Mouse (Mus musculus): ENCODE data around the gene Foxo6.
A peak's percentile ranks its signal among the peaks of the same experiment; 100 is the strongest.

Gene Foxo6

GRCm38 (mm10) chr4:120287290-120288111, at the start of gene Foxo6:
Gene Foxo6, minus strand, starts transcription at chr4:120287349.
- DNase-seq = peak; percentile 95 to 97

GRCm38 (mm10) chr4:120334316-120334715, 47.2 kb upstream of the Foxo6 start:
- no peak for DNase-seq

GRCm38 (mm10) chr4:120332934-120333421, 45.8 kb upstream of the Foxo6 start:
- DNase-seq = no peak

- no peak for DNase-seq
Measured at GRCm38 (mm10) chr4:120332405-120332933, 45.3 kb upstream of the Foxo6 start.

GRCm38 (mm10) chr4:120331992-120332391, 44.8 kb upstream of the Foxo6 start:
- no peak for DNase-seq

GRCm38 (mm10) chr4:120331541-120331940, 44.4 kb upstream of the Foxo6 start:
- no peak for DNase-seq

- no peak for DNase-seq
Measured at GRCm38 (mm10) chr4:120325748-120326147, 38.6 kb upstream of the Foxo6 start.

GRCm38 (mm10) chr4:120325051-120325450, 37.9 kb upstream of the Foxo6 start:
- DNase-seq = no peak

GRCm38 (mm10) chr4:120323858-120324257, 36.7 kb upstream of the Foxo6 start:
- no peak for DNase-seq

GRCm38 (mm10) chr4:120323198-120323597, 36.0 kb upstream of the Foxo6 start:
- DNase-seq = peak in 1 of 2 experiments; percentile 52

GRCm38 (mm10) chr4:120317541-120317940, 30.4 kb upstream of the Foxo6 start:
- DNase-seq = no peak

- DNase-seq = no peak
Measured at GRCm38 (mm10) chr4:120316716-120317115, 29.6 kb upstream of the Foxo6 start.

- DNase-seq = no peak
Measured at GRCm38 (mm10) chr4:120314571-120314970, 27.4 kb upstream of the Foxo6 start.

GRCm38 (mm10) chr4:120313309-120313708, 26.2 kb upstream of the Foxo6 start:
- DNase-seq = no peak

- DNase-seq = no peak
Measured at GRCm38 (mm10) chr4:120304580-120304979, 17.4 kb upstream of the Foxo6 start.

- DNase-seq = no peak
Measured at GRCm38 (mm10) chr4:120299287-120299686, 12.1 kb upstream of the Foxo6 start.

- no peak for DNase-seq
Measured at GRCm38 (mm10) chr4:120291106-120291822, 4.1 kb upstream of the Foxo6 start.

GRCm38 (mm10) chr4:120290486-120290885, 3.3 kb upstream of the Foxo6 start:
- DNase-seq = no peak

GRCm38 (mm10) chr4:120289181-120289965, 2.2 kb upstream of the Foxo6 start:
- no peak for DNase-seq

- no peak for DNase-seq
Measured at GRCm38 (mm10) chr4:120286761-120287241, 348 bp downstream of the Foxo6 start.

GRCm38 (mm10) chr4:120285730-120286129, 1.4 kb downstream of the Foxo6 start:
- no peak for DNase-seq

- DNase-seq = no peak
Measured at GRCm38 (mm10) chr4:120285223-120285622, 1.9 kb downstream of the Foxo6 start.

GRCm38 (mm10) chr4:120284187-120284586, 3.0 kb downstream of the Foxo6 start:
- no peak for DNase-seq
